Mouse (Mus musculus): ENCODE measurements around the gene Ktn1. TPM values are rescaled to one million over a fixed set of nuclear protein-coding genes. Genes with fewer than 3 reads are reported as not detected.

Gene Ktn1
- polyA plus RNA-seq, 1 experiment from 2014 or later = 56.8 TPM

DNA sequence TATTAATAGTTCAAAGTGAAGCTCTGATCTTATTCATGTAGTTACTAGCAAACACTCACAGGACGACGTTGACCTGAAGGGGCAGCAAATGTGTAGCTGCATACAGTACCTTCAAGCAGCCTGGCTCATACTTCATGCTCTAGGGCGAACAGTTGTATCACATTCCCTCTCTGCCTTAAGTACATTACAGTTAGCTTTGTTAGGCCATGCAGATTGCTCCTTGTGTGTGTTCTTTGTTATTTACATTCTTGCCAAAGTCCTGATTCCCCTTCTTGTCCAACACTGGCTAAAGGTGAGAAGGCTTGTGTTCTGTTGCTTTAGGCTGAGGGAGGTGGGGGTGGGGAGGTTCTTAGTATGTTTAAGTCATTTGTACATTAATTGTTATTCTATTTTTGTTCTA lies 61.3 kb downstream of the Ktn1 start:
- no peak overlapping the region for H3K4me2 ChIP-seq (ENCODE audit: low read depth, low read length)
- no peaks in the 10 kb centered on the region for H3K9me3 ChIP-seq (ENCODE audit: control insufficient read depth, low read length)
- H3K4me3 ChIP-seq (ENCODE audit: low read length) = no peak overlapping the region
- WGBS = 62% methylated on average over 3 of the region's 3 CpGs
- H3K9ac ChIP-seq (ENCODE audit: low read length) = no peak overlapping the region
- peaks cover 25% of the 10 kb centered on the region; the same call in 1 of the 2 replicates for H3K36me3 ChIP-seq (ENCODE audit: control insufficient read depth, insufficient read depth, low read length)
- no peak for ATAC-seq (ENCODE audit: low read depth)
- H3K27ac ChIP-seq (ENCODE audit: low read length) = no peak overlapping the region
- no peaks in the 10 kb centered on the region for H3K4me1 ChIP-seq (replicated peaks; ENCODE audit: control insufficient read depth, insufficient read depth, low read length)
- no peaks in the 10 kb centered on the region for H3K27me3 ChIP-seq (ENCODE audit: control insufficient read depth, insufficient read depth, low read depth, low read length)

DNA sequence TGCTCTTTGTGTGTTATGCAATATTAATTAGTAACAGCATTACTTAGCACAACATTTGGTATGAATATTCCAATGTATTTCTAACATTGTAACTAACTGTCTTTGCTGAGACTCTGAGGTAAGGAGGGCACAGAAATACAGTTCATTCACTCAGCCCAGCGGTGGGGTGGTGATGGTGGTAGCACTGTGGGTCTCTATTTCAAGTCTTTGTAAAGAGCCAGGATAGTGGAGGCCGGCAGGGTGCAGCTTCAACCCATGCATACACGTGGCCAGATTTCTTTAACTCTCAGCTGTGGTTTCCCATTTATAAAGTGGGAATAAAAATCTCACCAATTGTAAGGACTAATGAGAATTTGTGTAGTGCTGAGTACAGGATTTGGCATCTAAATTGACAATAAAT lies 67.5 kb downstream of the Ktn1 start:
- H3K36me3 ChIP-seq (ENCODE audit: control insufficient read depth, insufficient read depth, low read length) = peaks cover 19% of the 10 kb centered on the region; the same call in 1 of the 2 replicates
- H3K4me2 ChIP-seq (ENCODE audit: low read depth, low read length) = no peak overlapping the region
- WGBS = 90% methylated on average over 3 of the region's 3 CpGs
- ATAC-seq (ENCODE audit: low read depth) = no peak
- no peaks in the 10 kb centered on the region for H3K27me3 ChIP-seq (ENCODE audit: control insufficient read depth, insufficient read depth, low read depth, low read length)
- no peaks in the 10 kb centered on the region for H3K4me1 ChIP-seq (replicated peaks; ENCODE audit: control insufficient read depth, insufficient read depth, low read length)
- H3K9me3 ChIP-seq (ENCODE audit: control insufficient read depth, low read length) = no peaks in the 10 kb centered on the region
- no peak overlapping the region for H3K4me3 ChIP-seq (ENCODE audit: low read length)
- H3K9ac ChIP-seq (ENCODE audit: low read length) = no peak overlapping the region
- no peak overlapping the region for H3K27ac ChIP-seq (ENCODE audit: low read length)

DNA sequence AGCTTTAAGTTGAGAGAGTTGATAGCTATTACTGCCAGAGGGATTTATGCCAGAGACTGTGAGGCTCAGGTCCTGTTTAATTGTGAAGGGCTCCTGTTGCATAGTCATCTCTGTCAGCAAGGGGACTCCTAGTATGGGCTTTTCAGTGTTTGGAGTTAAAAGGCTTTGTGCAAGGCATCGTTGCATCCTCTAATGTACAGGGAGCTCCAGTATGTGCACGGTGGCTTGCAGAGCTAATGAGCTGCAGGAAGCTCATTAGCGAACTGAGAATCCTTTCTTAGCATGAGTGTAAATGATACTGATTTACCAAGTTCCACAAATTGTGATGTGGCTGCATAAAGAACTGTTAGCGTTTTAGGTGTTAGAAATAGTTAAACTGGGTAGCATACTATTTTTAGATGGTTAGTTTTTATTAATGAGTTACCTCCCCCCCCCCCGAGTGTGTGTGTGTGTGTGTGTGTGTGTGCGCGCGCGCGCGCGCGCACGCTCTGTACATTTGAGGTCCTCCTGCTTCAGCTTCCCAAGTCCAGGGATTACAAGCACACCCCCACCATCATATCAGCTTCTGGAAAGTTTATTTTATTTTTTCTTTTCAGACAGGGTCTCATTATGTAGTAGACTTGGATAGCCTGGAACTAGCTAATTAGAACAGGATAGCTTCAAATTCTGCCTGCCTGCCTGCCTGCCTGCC lies 69.8 kb downstream of the Ktn1 start:
- H3K4me3 ChIP-seq (ENCODE audit: low read length) = no peak overlapping the region
- 96% methylated on average over 14 of the region's 14 CpGs for WGBS

DNA sequence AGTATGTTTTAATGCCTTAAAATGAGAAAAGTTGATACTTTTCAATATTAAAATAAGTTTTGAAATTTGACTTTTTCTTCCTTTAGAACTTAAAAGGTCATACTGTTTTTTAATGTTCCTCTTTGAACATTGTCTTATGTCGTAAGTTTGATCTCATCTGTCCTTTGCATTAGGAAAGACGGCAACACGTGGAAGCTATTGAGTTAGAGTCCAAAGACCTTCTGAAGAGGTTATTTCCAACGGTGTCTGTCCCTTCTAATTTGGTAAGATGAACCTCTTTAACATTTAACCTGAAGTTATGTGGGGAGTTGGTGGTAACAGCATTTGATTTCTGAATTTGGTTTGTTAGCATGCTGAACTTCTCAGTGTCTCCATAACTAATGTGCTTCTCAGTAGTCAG lies 71.8 kb downstream of the Ktn1 start:
- no peak overlapping the region for H3K27ac ChIP-seq (ENCODE audit: low read length)
- H3K4me2 ChIP-seq (ENCODE audit: low read depth, low read length) = no peak overlapping the region
- ATAC-seq (ENCODE audit: low read depth) = no peak
- H3K9me3 ChIP-seq (ENCODE audit: control insufficient read depth, low read length) = no peaks in the 10 kb centered on the region
- peaks cover 28% of the 10 kb centered on the region for H3K36me3 ChIP-seq (ENCODE audit: control insufficient read depth, insufficient read depth, low read length)
- 90% methylated on average over 4 of the region's 4 CpGs for WGBS
- no peaks in the 10 kb centered on the region for H3K27me3 ChIP-seq (ENCODE audit: control insufficient read depth, insufficient read depth, low read depth, low read length)
- no peaks in the 10 kb centered on the region for H3K4me1 ChIP-seq (replicated peaks; ENCODE audit: control insufficient read depth, insufficient read depth, low read length)
- no peak overlapping the region for H3K4me3 ChIP-seq (ENCODE audit: low read length)
- no peak overlapping the region for H3K9ac ChIP-seq (ENCODE audit: low read length)

More for the DNA sequence above, 69.8 kb downstream of the Ktn1 start:
- no peak overlapping the region for H3K27ac ChIP-seq (ENCODE audit: low read length)
- H3K36me3 ChIP-seq (ENCODE audit: control insufficient read depth, insufficient read depth, low read length) = peaks cover 21% of the 10 kb centered on the region
- H3K9me3 ChIP-seq (ENCODE audit: control insufficient read depth, low read length) = no peaks in the 10 kb centered on the region
- H3K4me1 ChIP-seq (replicated peaks; ENCODE audit: control insufficient read depth, insufficient read depth, low read length) = no peaks in the 10 kb centered on the region
- H3K4me2 ChIP-seq (ENCODE audit: low read depth, low read length) = no peak overlapping the region
- no peak for ATAC-seq (ENCODE audit: low read depth)
- no peak overlapping the region for H3K9ac ChIP-seq (ENCODE audit: low read length)
- no peaks in the 10 kb centered on the region for H3K27me3 ChIP-seq (ENCODE audit: control insufficient read depth, insufficient read depth, low read depth, low read length)

DNA sequence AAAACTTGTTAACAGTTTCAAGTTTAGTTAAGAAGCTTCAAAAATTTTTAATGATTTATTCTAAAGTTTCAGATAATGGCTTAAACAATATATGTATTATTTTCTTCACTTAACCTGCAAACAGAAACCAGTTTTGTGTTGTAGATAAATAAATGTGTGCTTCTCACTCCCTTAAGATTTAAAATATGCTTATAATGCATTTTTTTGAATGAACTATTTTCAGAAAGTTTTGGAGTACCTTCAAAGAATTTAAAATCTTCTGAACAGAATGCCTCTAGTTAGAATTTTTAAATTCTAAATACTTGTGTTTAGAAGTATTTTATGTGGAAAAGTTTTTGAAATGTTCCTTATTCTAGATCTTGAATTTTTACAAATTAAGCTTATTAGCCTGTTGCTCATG lies 74.8 kb downstream of the Ktn1 start:
- Histone ChIP-seq H3K9ac (ENCODE audit: low read length) (no peak overlapping the region), H3K9me3 (ENCODE audit: control insufficient read depth, low read length) (no peaks in the 10 kb centered on the region), H3K27me3 (ENCODE audit: control insufficient read depth, insufficient read depth, low read depth, low read length) (no peaks in the 10 kb centered on the region), H3K4me1 (replicated peaks; ENCODE audit: control insufficient read depth, insufficient read depth, low read length) (no peaks in the 10 kb centered on the region), H3K27ac (ENCODE audit: low read length) (no peak overlapping the region), H3K4me2 (ENCODE audit: low read depth, low read length) (no peak overlapping the region), H3K4me3 (ENCODE audit: low read length) (no peak overlapping the region), H3K36me3 (ENCODE audit: control insufficient read depth, insufficient read depth, low read length) (peaks cover 33% of the 10 kb centered on the region)
- no peak for ATAC-seq (ENCODE audit: low read depth)

DNA sequence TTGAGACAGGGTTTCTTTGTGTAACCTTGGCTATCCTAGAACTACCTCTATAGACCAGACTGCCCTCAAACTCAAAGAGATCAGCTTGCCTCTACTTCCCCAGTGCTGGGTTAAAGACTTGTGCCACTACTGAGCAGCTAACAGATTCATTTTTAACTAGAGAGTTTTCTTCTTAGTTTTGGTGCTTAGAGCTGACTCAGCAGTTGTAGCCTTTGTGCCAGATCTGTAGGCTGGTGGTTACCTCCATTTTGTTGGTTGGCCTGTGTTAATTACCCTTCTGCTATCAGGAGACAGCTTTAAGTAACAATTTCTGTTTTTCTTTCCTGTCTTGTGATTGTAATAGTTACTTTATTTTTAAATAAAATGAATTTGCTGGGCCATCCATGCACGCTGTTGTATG lies 80.3 kb downstream of the Ktn1 start:
- Histone ChIP-seq H3K9me3 (ENCODE audit: control insufficient read depth, low read length) (no peaks in the 10 kb centered on the region), H3K9ac (ENCODE audit: low read length) (no peak overlapping the region), H3K4me1 (replicated peaks; ENCODE audit: control insufficient read depth, insufficient read depth, low read length) (no peaks in the 10 kb centered on the region), H3K4me2 (ENCODE audit: low read depth, low read length) (no peak overlapping the region), H3K27me3 (ENCODE audit: control insufficient read depth, insufficient read depth, low read depth, low read length) (no peaks in the 10 kb centered on the region), H3K4me3 (ENCODE audit: low read length) (no peak overlapping the region), H3K27ac (ENCODE audit: low read length) (no peak overlapping the region), H3K36me3 (ENCODE audit: control insufficient read depth, insufficient read depth, low read length) (peaks cover 42% of the 10 kb centered on the region)
- no peak for ATAC-seq (ENCODE audit: low read depth)
- WGBS = 94% methylated on average over 1 of the region's 1 CpGs

DNA sequence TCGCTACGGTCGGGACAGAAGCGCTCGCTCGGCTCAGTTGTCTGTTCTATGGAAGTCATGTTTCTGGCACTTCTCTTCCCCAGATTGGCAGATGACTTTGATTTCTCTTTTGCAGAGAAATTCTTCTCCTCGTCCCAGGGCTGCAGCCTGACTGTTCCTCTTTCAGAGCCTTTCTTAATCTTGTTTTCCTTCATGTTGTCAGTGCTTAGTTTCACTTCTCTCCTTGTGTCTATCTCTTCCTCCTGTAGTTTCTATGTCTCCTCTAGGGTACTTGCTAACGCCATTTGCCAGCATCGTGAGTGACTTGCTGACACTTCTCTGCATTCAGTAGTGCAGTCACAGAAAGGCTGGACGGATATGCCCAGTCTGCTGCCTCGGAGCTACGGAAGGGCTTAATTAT lies 87.1 kb downstream of the Ktn1 start:
- H3K27me3 ChIP-seq (ENCODE audit: control insufficient read depth, insufficient read depth, low read depth, low read length) = no peaks in the 10 kb centered on the region
- H3K36me3 ChIP-seq (ENCODE audit: control insufficient read depth, insufficient read depth, low read length) = peaks cover 22% of the 10 kb centered on the region
- WGBS = 92% methylated on average over 12 of the region's 12 CpGs
- no peak for ATAC-seq (ENCODE audit: low read depth)
- H3K4me1 ChIP-seq (replicated peaks; ENCODE audit: control insufficient read depth, insufficient read depth, low read length) = no peaks in the 10 kb centered on the region
- no peak overlapping the region for H3K4me2 ChIP-seq (ENCODE audit: low read depth, low read length)
- no peaks in the 10 kb centered on the region for H3K9me3 ChIP-seq (ENCODE audit: control insufficient read depth, low read length)
- H3K27ac ChIP-seq (ENCODE audit: low read length) = no peak overlapping the region
- H3K9ac ChIP-seq (ENCODE audit: low read length) = no peak overlapping the region
- no peak overlapping the region for H3K4me3 ChIP-seq (ENCODE audit: low read length)

DNA sequence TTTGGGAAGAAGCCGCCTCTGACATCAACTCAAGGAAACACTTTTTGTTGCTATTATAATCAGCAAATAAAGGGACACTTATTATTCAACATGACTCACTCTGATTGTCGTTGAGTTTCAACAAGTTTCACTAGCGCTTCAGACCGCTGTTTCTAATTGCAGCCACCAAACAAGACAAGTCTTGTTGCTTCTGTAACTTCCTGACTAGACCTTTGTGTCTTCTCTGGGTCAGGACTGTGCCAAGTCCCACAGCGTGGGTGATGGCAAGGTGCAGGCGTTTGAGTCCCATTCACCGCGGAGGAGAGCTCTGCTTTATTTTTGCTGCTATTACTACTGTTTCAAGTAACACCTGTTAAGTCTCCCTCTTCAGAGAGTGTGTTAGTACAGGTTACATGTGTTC lies 88.2 kb downstream of the Ktn1 start:
- 90% methylated on average over 8 of the region's 8 CpGs for WGBS
- Histone ChIP-seq H3K36me3 (ENCODE audit: control insufficient read depth, insufficient read depth, low read length) (peaks cover 20% of the 10 kb centered on the region), H3K4me3 (ENCODE audit: low read length) (no peak overlapping the region)

DNA sequence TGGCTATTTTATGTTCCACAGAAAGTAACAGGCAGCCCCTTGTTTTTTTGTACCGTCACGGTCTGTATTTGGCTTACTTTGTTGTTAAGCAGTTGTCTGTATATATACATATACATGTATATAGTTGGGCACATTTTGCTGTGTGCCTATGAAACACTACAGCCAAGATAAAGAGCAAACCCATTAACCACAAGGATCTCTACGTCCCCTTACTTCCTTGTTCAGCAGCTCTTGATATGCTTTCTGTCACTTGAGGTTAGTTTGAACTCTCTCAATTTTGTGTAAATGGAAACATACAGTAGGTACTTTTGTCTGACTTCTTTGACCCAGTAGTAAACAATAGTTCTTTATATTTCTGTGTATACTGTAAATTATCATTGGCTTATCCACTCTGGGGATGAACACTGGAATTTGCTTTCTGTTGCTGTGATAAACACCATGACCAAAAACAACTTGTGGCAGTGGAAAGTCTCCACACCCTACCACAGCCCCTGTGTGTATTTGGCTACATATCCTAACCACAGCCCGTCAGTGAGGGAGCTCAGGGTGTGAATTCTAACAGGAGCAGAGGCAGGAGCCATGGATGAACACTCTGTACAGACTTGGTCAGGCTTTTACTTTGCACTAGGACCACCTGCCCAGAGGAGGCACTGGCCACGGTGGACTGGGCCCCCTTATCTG lies 92.2 kb downstream of the Ktn1 start:
- H3K4me3 ChIP-seq (ENCODE audit: low read length) = no peak overlapping the region
- no peaks in the 10 kb centered on the region for H3K27me3 ChIP-seq (ENCODE audit: control insufficient read depth, insufficient read depth, low read depth, low read length)
- no peaks in the 10 kb centered on the region; the same call in 1 of the 2 replicates for H3K4me1 ChIP-seq (replicated peaks; ENCODE audit: control insufficient read depth, insufficient read depth, low read length)
- no peak for ATAC-seq (ENCODE audit: low read depth)
- no peak overlapping the region for H3K27ac ChIP-seq (ENCODE audit: low read length)
- H3K4me2 ChIP-seq (ENCODE audit: low read depth, low read length) = no peak overlapping the region
- H3K9ac ChIP-seq (ENCODE audit: low read length) = no peak overlapping the region
- 74% methylated on average over 5 of the region's 5 CpGs for WGBS
- peaks cover 9% of the 10 kb centered on the region for H3K36me3 ChIP-seq (ENCODE audit: control insufficient read depth, insufficient read depth, low read length)
- no peaks in the 10 kb centered on the region for H3K9me3 ChIP-seq (ENCODE audit: control insufficient read depth, low read length)

More for the DNA sequence above, 88.2 kb downstream of the Ktn1 start:
- Histone ChIP-seq H3K9me3 (ENCODE audit: control insufficient read depth, low read length) (no peaks in the 10 kb centered on the region), H3K9ac (ENCODE audit: low read length) (no peak overlapping the region), H3K27ac (ENCODE audit: low read length) (no peak overlapping the region), H3K27me3 (ENCODE audit: control insufficient read depth, insufficient read depth, low read depth, low read length) (no peaks in the 10 kb centered on the region), H3K4me1 (replicated peaks; ENCODE audit: control insufficient read depth, insufficient read depth, low read length) (no peaks in the 10 kb centered on the region), H3K4me2 (ENCODE audit: low read depth, low read length) (no peak overlapping the region)
- ATAC-seq (ENCODE audit: low read depth) = no peak

Measured in lung, embryonic 16.5 days (tissue).